Mouse (Mus musculus) ES-CJ7 (cell line): ENCODE measurements around the gene Gm8660.
"Not testable (repeated sequence)": the region's sequence is repeated elsewhere in the genome, so short reads cannot be mapped to it uniquely, and the experiment has no call there.

Source experiments
- DNase-seq: peaks from one replicate; pipeline ENCODE4 v3.0.0; 2011; ENCODE audit warnings: low read depth, low spot score

Gene Gm8660

DNA sequence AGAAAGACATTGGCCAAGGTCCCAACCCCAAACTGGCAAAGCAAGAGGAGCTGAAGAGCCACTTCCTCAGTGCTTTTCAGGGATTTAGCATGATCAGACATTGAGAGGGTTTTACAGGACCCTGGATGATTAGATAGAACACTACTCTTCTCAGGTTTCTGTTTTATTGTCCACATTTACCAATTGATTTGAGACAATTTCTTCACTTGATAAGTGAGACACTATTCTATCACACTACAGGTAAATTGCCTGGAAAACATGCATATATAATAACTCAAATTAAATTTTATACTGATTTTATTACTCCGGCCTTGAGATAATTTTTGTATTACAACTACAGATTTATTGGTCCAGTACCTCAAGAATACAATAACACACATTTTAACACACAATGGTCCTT lies at the start of gene Gm8660:
TSS of gene Gm8660 (minus strand) at position 101 of the 400 bp plus-strand sequence.
- DNase-seq = not testable (repeated sequence)

- DNase-seq = not testable (repeated sequence)
Observed at GRCm38 (mm10) chr7:22413283-22413682, 42.4 kb upstream of the Gm8660 start, which contains the start of gene Vmn1r148. Vmn1r148 (plus strand) TSS chr7:22413583.

GRCm38 (mm10) chr7:22329617-22330016 lies 41.2 kb downstream of the Gm8660 start, which contains the start of gene Gm4187:
Gm4187 (minus strand) TSS chr7:22329717.
- not testable (repeated sequence) for DNase-seq
